21 mouse cellular contexts compared by ENCODE assay signal in the genomic region with DNA sequence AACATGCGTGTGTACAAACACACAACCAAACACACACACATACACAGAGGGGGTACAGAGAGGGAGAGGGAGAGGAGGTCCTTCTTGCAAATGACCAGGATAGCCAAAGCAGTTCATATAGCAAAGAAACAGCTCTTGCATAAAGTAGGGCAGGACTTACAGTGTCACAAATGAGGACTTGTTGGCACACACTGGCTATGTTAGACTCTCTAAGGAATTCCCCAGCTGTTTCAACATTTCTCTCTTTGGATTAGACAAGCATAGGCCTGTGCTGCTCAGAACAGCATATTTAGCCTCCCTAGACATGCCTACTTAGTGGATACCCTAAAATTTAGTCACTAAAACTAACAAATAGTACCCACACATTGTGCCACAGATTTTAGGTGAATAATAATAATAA.
DNase-seq lines count a peak whose midpoint lies in the region; ATAC-seq and TF ChIP-seq lines count a peak whose summit lies in the region.
"Had no signal": no experiment of that assay in that cellular context is flagged by ENCODE, and none has a peak within 500 bp of the region (broad histone marks: within the 10 kb centered on the region; RNA-seq: fewer than 3 reads in every experiment).

No protein-coding gene starts in this region.

- no peak overlapping the region for H3K4me2 ChIP-seq in forebrain, postnatal 0 days (ENCODE audit: low read depth)
- H3K4me2 ChIP-seq in lung, postnatal 0 days (replicated peaks; ENCODE audit: low read depth, low read length) = no peak overlapping the region
- H3K4me2 ChIP-seq in stomach, postnatal 0 days (replicated peaks; ENCODE audit: low read depth) = no peak overlapping the region
- H3K4me2 ChIP-seq: embryonic facial prominence, embryonic 12.5 days; heart, embryonic 15.5 days; limb, embryonic 13.5 days; midbrain, embryonic 15.5 days had no signal

- H3K36me3 ChIP-seq in forebrain, postnatal 0 days (ENCODE audit: insufficient read depth) = no peaks in the 10 kb centered on the region
- no peaks in the 10 kb centered on the region for H3K36me3 ChIP-seq in forebrain, embryonic 10.5 days (replicated peaks)
- no peaks in the 10 kb centered on the region for H3K36me3 ChIP-seq in lung, postnatal 0 days (ENCODE audit: insufficient read depth, low read length)
- no peaks in the 10 kb centered on the region for H3K36me3 ChIP-seq in stomach, postnatal 0 days (ENCODE audit: control insufficient read depth, insufficient read depth, low read length)
- H3K36me3 ChIP-seq: embryonic facial prominence, embryonic 12.5 days; heart, embryonic 15.5 days; limb, embryonic 13.5 days; midbrain, embryonic 15.5 days had no signal

- WGBS in forebrain, postnatal 0 days = 100% methylated on average over 1 of the region's 1 CpGs
- 100% methylated on average over 1 of the region's 1 CpGs for WGBS in forebrain, embryonic 10.5 days
- WGBS in lung, postnatal 0 days = 95% methylated on average over 1 of the region's 1 CpGs
- WGBS in stomach, postnatal 0 days = 95% methylated on average over 1 of the region's 1 CpGs

- no peak overlapping the region for H3K27ac ChIP-seq in forebrain, postnatal 0 days (ENCODE audit: low read depth, low read length)
- no peak overlapping the region for H3K27ac ChIP-seq in forebrain, embryonic 10.5 days
- no peak overlapping the region for H3K27ac ChIP-seq in lung, postnatal 0 days (ENCODE audit: low read length)
- no peak overlapping the region for H3K27ac ChIP-seq in stomach, postnatal 0 days (replicated peaks)
- H3K27ac ChIP-seq: embryonic facial prominence, embryonic 12.5 days; heart, embryonic 15.5 days; kidney, postnatal 0 days; limb, embryonic 13.5 days; liver, embryonic 14.5 days; midbrain, embryonic 15.5 days had no signal

- no peak for TF ChIP-seq EP300 in lung, postnatal 0 days (IDR thresholded peaks at IDR 0.05)
- TF ChIP-seq EP300 in stomach, postnatal 0 days (optimal IDR thresholded peaks at IDR 0.05) = no peak

- H3K9ac ChIP-seq in forebrain, postnatal 0 days = no peak overlapping the region
- no peak overlapping the region for H3K9ac ChIP-seq in lung, postnatal 0 days (replicated peaks; ENCODE audit: low read depth)
- no peak overlapping the region for H3K9ac ChIP-seq in stomach, postnatal 0 days (ENCODE audit: low read length)
- H3K9ac ChIP-seq: embryonic facial prominence, embryonic 12.5 days; heart, embryonic 15.5 days; limb, embryonic 13.5 days; liver, embryonic 14.5 days; midbrain, embryonic 15.5 days had no signal

- peak; percentile 78 for ATAC-seq in forebrain, postnatal 0 days
- ATAC-seq in lung, postnatal 0 days = peak; percentile 55
- no peak for ATAC-seq in stomach, postnatal 0 days (ENCODE audit: low FRiP score, low TSS enrichment)
- ATAC-seq: activated CD4-positive, CD25-positive, alpha-beta regulatory T cell, adult 4 months; midbrain, embryonic 15.5 days had no signal

- DNase-seq in forebrain, postnatal 0 days = no peak
- no peak for DNase-seq in forebrain, embryonic 10.5 days (ENCODE audit: extremely low spot score, low spot score)
- DNase-seq in lung, postnatal 0 days (ENCODE audit: low spot score) = peak; percentile 59
- DNase-seq in lung, postnatal 4 days = no peak
- DNase-seq in NIH3T3 (ENCODE audit: low read depth) = peak; percentile 4
- peak; percentile 76 for DNase-seq in fat pad, adult 2 months (ENCODE audit: extremely low read depth, low read depth, low spot score)
- DNase-seq in stomach, postnatal 0 days (ENCODE audit: low spot score) = no peak
- DNase-seq: adrenal gland, postnatal 36 days; cerebellum, adult 2 months; gastrocnemius, postnatal 25 days; kidney, adult 11 months; right cerebral cortex, postnatal 25 days; thymus, adult 18-20 months; thymus, postnatal 4 days had no signal

- H3K27me3 ChIP-seq in forebrain, postnatal 0 days (ENCODE audit: insufficient read depth, low read length) = no peaks in the 10 kb centered on the region
- no peaks in the 10 kb centered on the region for H3K27me3 ChIP-seq in forebrain, embryonic 10.5 days (ENCODE audit: poor library complexity, severe bottlenecking)
- no peaks in the 10 kb centered on the region for H3K27me3 ChIP-seq in lung, postnatal 0 days (replicated peaks; ENCODE audit: insufficient read depth, low read length)
- H3K27me3 ChIP-seq in stomach, postnatal 0 days (ENCODE audit: control insufficient read depth, insufficient read depth, low read length) = no peaks in the 10 kb centered on the region
- H3K27me3 ChIP-seq: embryonic facial prominence, embryonic 12.5 days; heart, embryonic 15.5 days; limb, embryonic 13.5 days; midbrain, embryonic 15.5 days had no signal

- TF ChIP-seq CTCF in forebrain, postnatal 0 days (IDR thresholded peaks at IDR 0.05; ENCODE audit: low read depth) = no peak
- TF ChIP-seq CTCF in lung, postnatal 0 days (IDR thresholded peaks at IDR 0.05) = no peak
- TF ChIP-seq CTCF in stomach, postnatal 0 days (IDR thresholded peaks at IDR 0.05; ENCODE audit: low read depth) = no peak

- H3K4me3 ChIP-seq in forebrain, postnatal 0 days (ENCODE audit: low read depth, low read length) = no peak overlapping the region
- no peak overlapping the region for H3K4me3 ChIP-seq in forebrain, embryonic 10.5 days
- no peak overlapping the region for H3K4me3 ChIP-seq in lung, postnatal 0 days (ENCODE audit: low read depth, low read length)
- H3K4me3 ChIP-seq in stomach, postnatal 0 days (ENCODE audit: low read depth, low read length) = no peak overlapping the region
- H3K4me3 ChIP-seq: embryonic facial prominence, embryonic 12.5 days; heart, embryonic 15.5 days; limb, embryonic 13.5 days; midbrain, embryonic 15.5 days had no signal

- H3K4me1 ChIP-seq in forebrain, postnatal 0 days (ENCODE audit: insufficient read depth) = no peaks in the 10 kb centered on the region
- H3K4me1 ChIP-seq in forebrain, embryonic 10.5 days = peaks cover 17% of the 10 kb centered on the region
- no peaks in the 10 kb centered on the region for H3K4me1 ChIP-seq in lung, postnatal 0 days (ENCODE audit: insufficient read depth, low read depth, low read length)
- H3K4me1 ChIP-seq in stomach, postnatal 0 days (replicated peaks; ENCODE audit: control insufficient read depth, insufficient read depth) = no peaks in the 10 kb centered on the region
- H3K4me1 ChIP-seq: embryonic facial prominence, embryonic 12.5 days; heart, embryonic 15.5 days; limb, embryonic 13.5 days had no signal

- no peaks in the 10 kb centered on the region for H3K9me3 ChIP-seq in forebrain, postnatal 0 days (ENCODE audit: low read length)
- no peaks in the 10 kb centered on the region for H3K9me3 ChIP-seq in forebrain, embryonic 10.5 days
- no peaks in the 10 kb centered on the region for H3K9me3 ChIP-seq in lung, postnatal 0 days (ENCODE audit: low read length)
- no peaks in the 10 kb centered on the region for H3K9me3 ChIP-seq in stomach, postnatal 0 days (ENCODE audit: control insufficient read depth, low read length)
- H3K9me3 ChIP-seq: embryonic facial prominence, embryonic 12.5 days; heart, embryonic 15.5 days; limb, embryonic 13.5 days; midbrain, embryonic 15.5 days had no signal

Comparison
In these comparisons a context has a peak if more than half of its experiments do, and no peak if none do; other contexts are left out.
1. DNase-seq: peak in lung, postnatal 0 days (single experiment), NIH3T3 (single experiment) and fat pad, adult 2 months (single experiment); none in forebrain, postnatal 0 days (single experiment), forebrain, embryonic 10.5 days (single experiment), lung, postnatal 4 days (0 of 2) and stomach, postnatal 0 days (single experiment).